Mouse (Mus musculus): ENCODE results near the gene Ece1. TPM values are rescaled to one million over a fixed set of nuclear protein-coding genes. Genes with fewer than 3 reads are reported as not detected.

Gene Ece1
- total and polyA plus RNA-seq, 2 experiments from 2014 or later = 23.0 to 40.0 TPM

DNA sequence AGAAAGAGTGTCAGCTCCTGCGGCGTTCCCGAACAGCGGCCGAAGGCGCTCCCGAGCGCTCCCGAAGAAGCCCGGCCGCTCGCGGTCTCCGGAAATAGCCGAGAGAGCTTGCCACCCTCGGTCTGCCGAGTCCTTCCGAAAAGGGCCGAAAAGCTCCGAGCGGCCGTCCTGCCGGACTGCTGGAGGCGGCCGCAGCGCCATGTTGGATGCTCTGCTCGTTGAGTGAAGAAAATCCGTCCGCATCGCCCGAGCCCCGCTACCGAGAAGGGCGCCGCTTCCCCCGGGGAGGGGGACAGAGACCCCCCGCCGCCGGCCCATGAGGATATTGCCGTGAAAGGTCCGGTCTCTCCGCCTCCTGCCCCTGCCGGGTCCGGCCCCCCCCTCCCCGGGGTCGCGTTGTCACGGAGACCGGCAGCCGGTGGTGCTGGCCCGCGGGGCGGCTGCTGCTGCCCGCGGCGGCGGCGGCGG lies 131.3 kb downstream of the Ece1 start:
- Histone ChIP-seq H3K9ac (replicated peaks; ENCODE audit: low read length) (peak overlapping the region; percentile 99), H3K4me1 (ENCODE audit: insufficient read depth, low read length) (peaks cover 19% of the 10 kb centered on the region), H3K27ac (peak overlapping the region; percentile 96), H3K36me3 (ENCODE audit: insufficient read depth, low read length) (no peaks in the 10 kb centered on the region), H3K9me3 (ENCODE audit: low read length) (no peaks in the 10 kb centered on the region), H3K4me2 (ENCODE audit: low read depth, low read length) (peak overlapping the region; percentile 77), H3K27me3 (ENCODE audit: insufficient read depth, low read length) (no peaks in the 10 kb centered on the region), H3K4me3 (ENCODE audit: low read length) (peak overlapping the region; percentile 94)
- DNase-seq (ENCODE audit: low spot score) = peak; percentile 99
- TF ChIP-seq CTCF (IDR thresholded peaks at IDR 0.05; ENCODE audit: low read depth) = no peak
- ATAC-seq = peak; percentile 96
- 1% methylated on average over 46 of the region's 59 CpGs for WGBS

DNA sequence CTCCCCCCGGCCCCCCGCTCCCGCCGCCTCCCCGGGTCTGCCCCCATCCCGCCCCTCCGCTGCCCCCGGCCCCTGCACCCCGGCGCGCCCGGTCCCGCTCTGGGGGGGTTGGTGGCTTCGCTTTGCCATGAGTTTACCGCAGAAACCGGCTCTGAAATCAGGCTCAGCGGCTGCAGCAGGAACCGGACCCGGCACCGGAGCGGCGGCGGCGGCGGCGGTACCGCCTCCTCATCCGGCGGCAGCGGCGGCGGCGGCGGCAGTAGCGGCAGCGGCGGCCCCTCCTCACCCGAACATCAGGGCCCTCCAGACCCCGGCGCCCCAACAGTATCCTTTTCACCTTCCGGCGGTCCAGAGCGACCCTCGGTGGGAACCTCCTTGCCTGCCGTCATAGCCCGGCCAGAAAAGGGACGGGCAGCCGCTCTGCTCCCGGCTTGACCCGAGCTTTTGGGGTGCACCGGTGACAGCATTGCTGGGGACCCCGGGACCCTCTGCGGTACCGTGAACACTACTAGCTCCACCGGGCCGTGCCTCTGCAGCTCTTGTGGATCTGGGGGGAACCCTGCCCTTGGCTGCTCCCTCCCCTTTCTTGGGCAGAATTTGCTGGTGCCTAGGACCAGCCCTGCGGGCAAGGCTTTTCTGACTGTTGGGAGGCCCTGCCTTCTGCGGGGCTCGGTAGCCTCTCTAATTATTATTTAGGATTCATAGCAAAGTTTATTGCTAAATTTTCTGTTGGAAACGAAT lies 132.0 kb downstream of the Ece1 start:
- DNase-seq (ENCODE audit: low spot score) (peak; percentile 58), ATAC-seq (no peak; the same call in 1 of the 2 replicates)

GRCm38 (mm10) chr4:137994562-137995336 lies 132.7 kb downstream of the Ece1 start:
- WGBS = 36% methylated on average over 12 of the region's 12 CpGs
- peak overlapping the region; percentile 99 for H3K9ac ChIP-seq (replicated peaks; ENCODE audit: low read length)
- H3K4me3 ChIP-seq (ENCODE audit: low read length) = peak overlapping the region; percentile 94
- peaks cover 4% of the 10 kb centered on the region; the same call in 1 of the 2 replicates for H3K36me3 ChIP-seq (ENCODE audit: insufficient read depth, low read length)
- peak overlapping the region; percentile 96 for H3K27ac ChIP-seq
- peaks cover 19% of the 10 kb centered on the region for H3K4me1 ChIP-seq (ENCODE audit: insufficient read depth, low read length)
- no peak for DNase-seq (ENCODE audit: low spot score)
- no peak for ATAC-seq
- peak overlapping the region; percentile 77 for H3K4me2 ChIP-seq (ENCODE audit: low read depth, low read length)
- no peaks in the 10 kb centered on the region for H3K9me3 ChIP-seq (ENCODE audit: low read length)
- H3K27me3 ChIP-seq (ENCODE audit: insufficient read depth, low read length) = no peaks in the 10 kb centered on the region
- TF ChIP-seq CTCF (IDR thresholded peaks at IDR 0.05; ENCODE audit: low read depth) = no peak

More for the DNA sequence above, 132.0 kb downstream of the Ece1 start:
- peak overlapping the region; percentile 77 for H3K4me2 ChIP-seq (ENCODE audit: low read depth, low read length)
- peak overlapping the region; percentile 99 for H3K9ac ChIP-seq (replicated peaks; ENCODE audit: low read length)
- peak overlapping the region; percentile 96 for H3K27ac ChIP-seq
- no peak for TF ChIP-seq CTCF (IDR thresholded peaks at IDR 0.05; ENCODE audit: low read depth)
- H3K36me3 ChIP-seq (ENCODE audit: insufficient read depth, low read length) = 0 out of 2 replicates have a peak, but pooled peaks cover under 1% of the 10 kb centered on the region
- peak overlapping the region; percentile 94 for H3K4me3 ChIP-seq (ENCODE audit: low read length)
- H3K9me3 ChIP-seq (ENCODE audit: low read length) = no peaks in the 10 kb centered on the region
- peaks cover 19% of the 10 kb centered on the region for H3K4me1 ChIP-seq (ENCODE audit: insufficient read depth, low read length)
- H3K27me3 ChIP-seq (ENCODE audit: insufficient read depth, low read length) = no peaks in the 10 kb centered on the region
- WGBS = under 1% methylated on average over 49 of the region's 60 CpGs

GRCm38 (mm10) chr4:137995399-137995798 lies 133.4 kb downstream of the Ece1 start:
- H3K4me1 ChIP-seq (ENCODE audit: insufficient read depth, low read length) = peaks cover 19% of the 10 kb centered on the region
- H3K9ac ChIP-seq (replicated peaks; ENCODE audit: low read length) = peak overlapping the region; percentile 99; the same call in 1 of the 2 replicates
- WGBS = 51% methylated on average over 12 of the region's 12 CpGs

GRCm38 (mm10) chr4:137998232-137998631 lies 136.2 kb downstream of the Ece1 start:
- no peaks in the 10 kb centered on the region for H3K27me3 ChIP-seq (ENCODE audit: insufficient read depth, low read length)
- ATAC-seq = no peak
- H3K27ac ChIP-seq = no peak overlapping the region
- WGBS = 58% methylated on average over 4 of the region's 4 CpGs
- no peak overlapping the region for H3K9ac ChIP-seq (replicated peaks; ENCODE audit: low read length)
- H3K4me1 ChIP-seq (ENCODE audit: insufficient read depth, low read length) = peaks cover 17% of the 10 kb centered on the region
- H3K9me3 ChIP-seq (ENCODE audit: low read length) = no peaks in the 10 kb centered on the region
- H3K36me3 ChIP-seq (ENCODE audit: insufficient read depth, low read length) = peaks cover 4% of the 10 kb centered on the region
- TF ChIP-seq CTCF (IDR thresholded peaks at IDR 0.05; ENCODE audit: low read depth) = no peak
- no peak overlapping the region for H3K4me3 ChIP-seq (ENCODE audit: low read length)
- no peak for DNase-seq (ENCODE audit: low spot score)
- H3K4me2 ChIP-seq (ENCODE audit: low read depth, low read length) = no peak overlapping the region

More at GRCm38 (mm10) chr4:137995399-137995798, 133.4 kb downstream of the Ece1 start:
- TF ChIP-seq CTCF (IDR thresholded peaks at IDR 0.05; ENCODE audit: low read depth) = no peak
- H3K4me2 ChIP-seq (ENCODE audit: low read depth, low read length) = peak overlapping the region; percentile 77
- no peak overlapping the region for H3K27ac ChIP-seq
- H3K9me3 ChIP-seq (ENCODE audit: low read length) = no peaks in the 10 kb centered on the region
- ATAC-seq (no peak), DNase-seq (ENCODE audit: low spot score) (no peak)
- H3K36me3 ChIP-seq (ENCODE audit: insufficient read depth, low read length) = peaks cover 4% of the 10 kb centered on the region; the same call in 1 of the 2 replicates
- H3K4me3 ChIP-seq (ENCODE audit: low read length) = peak overlapping the region; percentile 94
- H3K27me3 ChIP-seq (ENCODE audit: insufficient read depth, low read length) = no peaks in the 10 kb centered on the region

GRCm38 (mm10) chr4:138000682-138001081 lies 138.6 kb downstream of the Ece1 start:
- H3K36me3 ChIP-seq (ENCODE audit: insufficient read depth, low read length) = peaks cover 4% of the 10 kb centered on the region
- no peak for ATAC-seq
- H3K9me3 ChIP-seq (ENCODE audit: low read length) = no peaks in the 10 kb centered on the region
- no peaks in the 10 kb centered on the region for H3K27me3 ChIP-seq (ENCODE audit: insufficient read depth, low read length)
- H3K4me1 ChIP-seq (ENCODE audit: insufficient read depth, low read length) = peaks cover 13% of the 10 kb centered on the region
- DNase-seq (ENCODE audit: low spot score) = peak; percentile 71
- no peak overlapping the region for H3K4me3 ChIP-seq (ENCODE audit: low read length)
- H3K9ac ChIP-seq (replicated peaks; ENCODE audit: low read length) = no peak overlapping the region
- H3K27ac ChIP-seq = no peak overlapping the region
- 26% methylated on average over 7 of the region's 7 CpGs for WGBS
- no peak overlapping the region for H3K4me2 ChIP-seq (ENCODE audit: low read depth, low read length)
- no peak for TF ChIP-seq CTCF (IDR thresholded peaks at IDR 0.05; ENCODE audit: low read depth)
